Mouse (Mus musculus) layer of hippocampus, postnatal 36 days (tissue): Measurements from ENCODE around the gene Ugt1a5. TPM values are rescaled to one million over a fixed set of nuclear protein-coding genes. Genes with fewer than 3 reads are reported as not detected.
A peak's percentile ranks its signal among the peaks of the same experiment; 100 is the strongest.
"Not testable (repeated sequence)": the region's sequence is repeated elsewhere in the genome, so short reads cannot be mapped to it uniquely, and the experiment has no call there.

ENCODE experiments used
- DNase-seq, 2 experiments: peaks; one replicate each; pipeline ENCODE4 v3.0.0; 2022
- total RNA-seq, 2 experiments: library from RNA; stranded (reverse); gene quantifications; 2 replicates each; pipeline ENCODE4 v1.2.3; 2021

Ugt1a5 gene
- total RNA-seq, 2 experiments from 2014 or later: not detected

DNA sequence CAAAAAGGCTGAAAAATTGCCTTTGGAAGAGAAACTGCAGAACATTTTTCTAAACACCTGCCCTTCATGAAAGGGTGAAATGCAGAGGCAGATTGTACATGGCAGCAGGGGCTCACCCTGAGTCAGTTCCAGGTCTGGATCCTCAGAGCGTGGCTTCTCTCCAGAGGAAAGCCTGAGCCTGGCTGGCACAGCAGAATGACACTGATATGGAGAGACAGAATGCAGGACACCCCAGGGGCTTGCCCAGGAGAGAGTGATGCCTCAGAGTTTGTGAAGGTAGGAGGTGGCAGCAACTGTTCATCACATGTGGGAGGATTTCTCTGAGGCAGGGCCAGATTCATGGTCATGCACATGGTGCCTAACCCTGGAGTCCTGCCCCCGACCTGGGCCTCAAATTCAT is 34.2 kb downstream of the Ugt1a5 start:
- DNase-seq: no peak

DNA sequence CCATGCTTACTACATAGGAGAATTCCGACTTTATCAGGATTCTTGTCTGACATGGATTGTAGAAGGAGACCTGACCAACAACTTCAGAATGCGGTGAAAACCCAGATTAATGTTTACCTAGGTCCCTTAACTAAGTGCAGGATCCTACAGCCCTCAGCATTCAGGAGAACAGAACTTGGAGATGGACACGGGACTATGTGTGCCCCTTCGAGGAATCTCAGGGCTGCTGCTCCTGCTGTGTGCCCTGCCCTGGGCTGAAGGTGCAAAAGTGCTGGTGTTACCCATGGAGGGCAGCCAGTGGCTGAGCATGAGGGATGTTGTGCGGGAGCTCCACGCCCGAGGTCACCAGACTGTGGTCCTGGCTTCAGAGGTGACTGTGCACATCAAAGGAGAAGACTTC is 34.6 kb downstream of the Ugt1a5 start, which contains the start of gene Ugt1a2:
TSS of gene Ugt1a2 (plus strand) at position 146 of the 400 bp plus-strand sequence.
- no peak for DNase-seq

DNA sequence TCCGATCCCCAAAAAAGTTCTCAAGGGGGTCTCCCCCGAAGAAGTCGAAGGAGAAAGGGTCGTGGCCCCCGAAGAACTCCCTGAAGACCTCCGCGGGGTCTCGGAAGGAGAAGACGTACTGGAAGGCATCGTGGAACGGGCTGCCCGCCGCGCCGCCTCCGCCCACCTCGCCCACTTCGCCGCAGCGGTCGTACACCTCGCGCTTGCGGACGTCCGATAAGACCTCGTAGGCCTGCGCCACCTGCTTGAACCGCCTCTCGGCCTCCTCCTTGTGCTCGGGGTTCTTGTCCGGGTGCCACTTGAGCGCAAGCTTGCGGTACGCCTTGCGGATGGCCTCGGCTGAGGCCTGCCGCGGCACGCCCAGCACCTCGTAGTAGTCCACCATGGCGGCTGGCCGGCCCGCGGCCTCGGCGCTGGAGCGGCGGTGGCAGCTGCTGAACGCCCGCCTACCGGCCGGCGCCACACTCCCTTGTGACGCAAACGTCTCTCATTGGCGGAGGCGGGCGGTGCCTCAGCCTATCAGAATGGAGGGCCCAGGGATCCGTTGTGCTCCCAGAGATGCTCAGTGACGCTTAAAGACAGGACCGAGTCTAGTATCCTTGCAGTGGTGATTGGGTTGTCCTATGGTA is 39.6 kb downstream of the Ugt1a5 start, which contains the start of gene Dnajb3:
TSS of gene Dnajb3 (minus strand) at position 489 of the 629 bp plus-strand sequence.
- peak; percentile 86 to 88 for DNase-seq

DNA sequence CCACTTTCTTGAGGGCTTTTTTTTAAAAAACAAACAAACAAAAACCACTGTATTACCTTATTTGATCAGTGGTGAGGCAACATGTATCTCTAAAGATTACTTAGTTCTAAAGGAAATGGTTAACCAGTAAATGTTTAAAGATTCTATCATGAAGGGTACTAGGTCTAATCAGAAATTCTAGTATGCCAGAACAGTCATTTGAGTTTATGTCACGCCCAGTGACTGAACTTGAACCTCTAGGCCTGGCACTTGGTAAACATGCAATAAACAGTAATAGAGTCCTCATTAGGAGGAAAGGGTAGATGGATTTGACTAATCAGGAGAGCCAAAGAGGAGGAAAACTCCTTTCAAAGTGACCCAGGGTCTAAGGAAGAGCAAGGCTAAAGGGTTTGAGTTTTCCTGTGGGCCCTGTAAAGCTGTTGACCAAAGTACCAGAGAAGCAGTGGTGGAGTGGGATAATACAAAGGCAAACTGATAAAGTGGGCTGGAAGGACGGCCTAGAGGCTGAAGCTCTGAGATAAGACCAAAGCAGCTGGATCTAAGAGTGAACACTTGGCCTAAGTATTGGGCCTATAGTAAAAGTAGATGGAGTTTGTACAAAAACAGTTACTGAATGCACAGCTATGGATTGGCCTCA is 41.1 kb downstream of the Ugt1a5 start:
- DNase-seq: no peak

DNA sequence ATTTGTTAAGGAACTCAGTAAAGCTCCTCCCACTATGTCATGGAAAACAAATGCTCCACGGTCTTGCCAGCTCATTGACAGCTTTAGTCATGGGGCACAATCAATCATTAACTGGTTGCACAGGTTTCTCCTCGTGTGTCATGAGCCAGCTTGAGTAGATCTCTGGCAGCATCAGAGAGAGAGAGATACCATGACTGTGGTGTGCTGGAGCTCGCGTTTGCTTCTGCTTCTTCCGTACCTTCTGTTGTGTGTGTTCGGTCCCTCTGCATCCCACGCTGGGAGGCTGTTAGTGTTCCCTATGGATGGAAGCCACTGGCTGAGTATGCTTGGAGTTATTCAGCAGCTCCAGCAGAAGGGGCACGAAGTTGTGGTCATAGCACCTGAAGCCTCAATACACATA is 46.0 kb downstream of the Ugt1a5 start, which contains the start of gene Ugt1a1:
TSS of gene Ugt1a1 (plus strand) at position 148 of the 400 bp plus-strand sequence.
- no peak for DNase-seq

DNA sequence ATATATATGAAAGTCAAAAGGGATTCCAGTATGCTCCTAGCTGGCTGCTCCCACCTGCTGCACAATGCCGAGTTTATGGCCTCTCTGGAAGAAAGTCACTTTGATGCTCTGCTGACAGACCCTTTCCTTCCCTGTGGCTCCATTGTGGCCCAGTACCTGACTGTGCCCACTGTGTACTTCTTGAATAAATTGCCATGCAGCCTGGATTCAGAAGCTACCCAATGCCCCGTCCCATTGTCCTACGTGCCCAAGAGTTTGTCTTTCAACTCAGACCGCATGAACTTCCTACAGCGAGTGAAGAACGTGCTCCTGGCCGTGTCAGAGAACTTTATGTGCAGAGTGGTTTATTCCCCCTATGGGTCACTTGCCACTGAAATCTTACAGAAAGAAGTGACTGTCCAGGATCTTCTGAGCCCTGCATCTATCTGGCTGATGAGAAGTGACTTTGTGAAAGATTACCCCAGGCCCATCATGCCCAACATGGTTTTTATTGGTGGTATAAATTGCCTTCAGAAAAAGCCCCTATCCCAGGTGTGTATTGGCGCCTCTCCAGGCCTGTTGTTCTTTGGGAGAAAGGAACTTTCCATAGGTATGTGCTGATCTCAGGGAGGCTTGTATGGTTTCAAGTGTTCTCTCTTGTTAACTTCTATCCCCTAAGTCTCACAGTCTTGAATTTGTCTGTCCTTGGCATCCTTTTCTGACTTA is 46.7 kb downstream of the Ugt1a5 start:
- DNase-seq: no peak

DNA sequence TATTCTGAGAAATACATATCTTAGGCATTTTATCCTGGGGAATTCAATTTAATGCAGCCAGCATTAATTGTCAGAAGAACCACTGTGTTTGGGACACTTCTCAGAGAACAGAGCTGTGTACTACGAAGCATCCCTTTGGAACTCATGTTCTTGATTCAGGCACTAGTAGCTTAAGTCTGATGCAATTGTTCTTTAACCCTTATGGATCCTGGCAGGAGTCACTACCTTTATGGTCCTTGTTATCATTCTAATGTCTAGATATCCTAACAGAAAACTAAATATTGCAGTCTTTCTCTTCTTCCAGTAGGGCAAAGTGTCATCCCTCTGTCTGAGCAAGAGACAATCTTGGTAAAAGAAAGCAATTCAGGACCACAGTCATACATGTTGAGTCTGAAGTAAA is 47.2 kb downstream of the Ugt1a5 start:
- DNase-seq: no peak

DNA sequence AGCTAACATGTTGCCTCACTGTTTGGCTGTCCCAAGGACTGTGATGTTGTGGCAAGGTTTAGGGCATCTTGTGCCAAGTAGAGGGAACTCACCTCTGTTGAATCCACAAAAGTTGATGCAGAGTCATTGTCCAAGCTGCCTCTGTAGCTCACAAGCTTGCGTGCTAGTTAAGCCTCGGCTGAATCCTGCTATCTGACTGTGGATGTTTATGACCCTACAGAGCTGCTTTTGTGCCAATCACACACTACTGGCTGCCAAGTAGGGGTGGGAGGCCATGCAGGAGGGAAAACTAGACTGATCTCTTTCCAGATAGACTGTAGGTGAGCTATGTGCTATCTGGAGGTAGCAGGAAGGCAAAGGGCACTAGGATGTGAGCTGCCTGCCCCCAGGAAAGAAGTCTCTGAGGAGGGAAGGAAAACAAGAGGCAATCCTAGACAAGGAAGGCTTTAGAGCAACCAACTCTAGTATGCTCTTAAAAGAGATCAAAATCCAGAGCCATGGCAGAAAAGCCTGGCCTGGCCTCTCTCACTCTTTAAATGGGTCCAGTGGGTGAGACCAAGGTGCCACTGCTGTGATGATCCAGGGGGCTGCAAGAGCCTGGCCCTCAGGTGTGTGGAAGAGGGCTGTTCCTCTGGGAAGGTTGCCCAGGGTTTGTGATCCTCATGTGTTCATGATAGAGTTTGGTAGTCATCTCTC is 48.1 kb downstream of the Ugt1a5 start:
- no peak for DNase-seq

DNA sequence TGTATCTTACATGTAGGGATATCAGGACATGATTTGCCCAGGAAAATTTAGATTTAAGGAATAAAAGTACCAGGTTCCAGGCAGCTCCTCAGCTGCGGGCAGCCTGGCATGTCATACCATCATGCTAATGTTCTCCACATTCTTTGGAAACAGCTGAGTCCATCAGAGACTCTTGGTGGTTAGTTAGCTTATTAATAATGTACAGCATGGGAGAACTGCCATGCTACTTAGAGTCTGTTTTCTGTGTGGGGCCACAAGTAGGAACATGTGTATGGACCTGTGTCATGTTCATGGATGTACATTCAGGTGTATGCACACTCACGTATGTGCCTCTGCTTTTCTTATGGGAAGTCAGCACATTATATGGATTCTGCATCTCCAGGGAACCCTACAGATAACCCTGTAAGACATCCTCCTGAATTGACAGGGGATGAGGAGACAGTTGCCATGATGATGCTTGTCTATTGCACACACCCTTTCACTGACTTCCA is 48.7 kb downstream of the Ugt1a5 start:
- DNase-seq: no peak

DNA sequence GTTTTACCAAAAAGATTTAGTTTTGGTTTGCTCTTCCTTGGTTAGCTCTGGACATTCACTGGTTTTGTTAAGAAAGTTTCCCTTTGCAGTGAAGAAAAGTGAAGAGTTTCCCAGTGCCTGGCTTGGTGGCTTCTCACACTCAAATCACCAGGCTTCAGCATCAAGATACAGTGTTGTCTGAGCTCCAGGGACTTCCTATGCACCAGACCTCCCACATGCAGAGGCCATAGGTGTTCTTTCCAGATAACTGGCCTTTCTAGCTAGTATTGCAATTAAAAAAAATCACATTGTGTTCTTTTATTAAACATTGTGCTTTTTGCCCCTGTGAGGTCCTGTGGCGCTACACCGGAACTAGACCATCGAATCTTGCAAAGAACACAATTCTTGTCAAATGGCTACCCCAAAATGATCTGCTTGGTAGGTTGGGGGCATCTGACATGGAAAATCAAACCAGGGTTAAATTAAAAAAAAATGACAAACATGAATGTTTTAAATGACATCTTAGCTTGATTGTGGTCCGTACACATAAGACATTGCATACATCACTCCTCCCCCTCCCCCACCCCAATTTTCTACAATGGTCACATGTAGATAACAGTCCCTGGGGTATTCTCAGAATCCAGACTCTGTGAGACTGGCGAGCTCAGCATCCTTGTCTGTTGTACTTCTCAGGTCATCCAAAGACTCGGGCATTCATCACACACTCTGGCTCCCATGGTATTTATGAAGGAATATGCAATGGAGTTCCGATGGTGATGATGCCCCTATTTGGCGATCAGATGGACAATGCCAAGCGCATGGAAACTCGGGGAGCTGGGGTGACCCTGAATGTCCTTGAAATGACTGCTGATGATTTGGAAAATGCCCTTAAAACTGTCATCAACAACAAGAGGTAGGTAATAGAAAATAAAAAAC is 49.9 kb downstream of the Ugt1a5 start:
- DNase-seq: no peak

DNA sequence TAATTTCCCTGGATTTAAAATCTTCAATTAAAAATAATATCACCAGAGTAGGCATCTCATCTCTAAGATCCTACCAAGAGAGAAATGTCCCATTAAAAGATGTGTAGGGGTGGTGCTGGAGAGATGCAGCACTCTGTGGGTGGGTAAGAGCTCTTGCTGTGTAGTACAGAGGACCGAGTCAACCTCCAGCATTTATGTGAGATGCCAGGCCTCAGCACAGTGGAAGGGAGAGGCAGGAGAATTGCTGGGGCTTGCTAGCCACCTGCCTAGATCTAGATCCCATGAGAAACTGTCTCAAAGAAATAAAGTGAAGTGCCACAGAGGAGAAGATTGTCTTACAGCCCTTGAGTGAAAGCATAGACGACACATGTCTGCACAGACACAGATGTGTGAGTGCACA is 50.7 kb downstream of the Ugt1a5 start:
- DNase-seq: no peak

DNA sequence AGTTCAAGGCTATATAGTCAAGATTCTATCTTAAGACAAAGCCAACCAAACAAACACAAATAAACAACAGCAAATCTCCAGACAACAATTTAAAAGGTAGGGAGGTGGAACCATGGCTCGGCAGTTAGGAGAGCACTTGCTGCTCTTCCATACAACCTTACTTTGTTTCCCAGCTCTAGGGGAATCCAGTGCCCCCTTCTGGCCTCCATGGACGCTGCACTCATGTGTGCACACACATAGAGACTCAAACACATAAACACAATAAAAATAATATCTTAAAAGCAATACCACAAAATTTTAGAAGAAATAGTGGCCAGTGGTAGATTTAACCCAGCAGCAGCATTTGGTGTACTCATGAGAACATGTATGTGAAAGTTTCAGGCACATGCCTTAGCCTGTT is 51.3 kb downstream of the Ugt1a5 start:
- no peak for DNase-seq

DNA sequence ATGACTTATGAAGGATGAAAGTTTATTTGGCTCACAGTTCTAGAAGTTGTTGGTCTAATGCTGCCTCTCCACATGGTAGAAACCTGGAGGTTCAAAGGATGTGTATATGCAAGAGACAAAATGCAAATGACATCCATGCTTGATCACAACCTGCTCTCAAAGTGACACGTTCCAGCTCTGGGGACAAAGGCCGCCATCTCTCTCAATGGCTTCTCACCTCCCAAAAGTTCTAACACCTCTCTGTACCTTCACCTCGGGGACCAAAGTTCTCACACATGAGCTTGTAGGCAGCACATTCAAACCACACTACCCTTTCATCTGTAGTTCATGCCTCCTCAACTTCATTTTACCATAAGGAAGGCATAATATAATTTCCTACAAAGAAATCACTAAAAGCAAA is 51.8 kb downstream of the Ugt1a5 start:
- no peak for DNase-seq

DNA sequence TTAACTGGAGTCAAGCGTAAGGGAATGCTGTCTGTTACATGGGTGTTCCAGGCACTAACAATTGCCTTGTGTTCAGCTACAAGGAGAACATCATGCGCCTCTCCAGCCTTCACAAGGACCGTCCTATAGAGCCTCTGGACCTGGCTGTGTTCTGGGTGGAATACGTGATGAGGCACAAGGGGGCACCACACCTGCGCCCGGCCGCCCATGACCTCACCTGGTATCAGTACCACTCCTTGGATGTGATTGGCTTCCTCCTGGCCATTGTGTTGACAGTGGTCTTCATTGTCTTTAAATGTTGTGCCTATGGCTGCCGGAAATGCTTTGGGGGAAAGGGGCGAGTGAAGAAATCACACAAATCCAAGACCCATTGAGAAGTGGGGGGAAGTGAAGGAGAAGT is 52.2 kb downstream of the Ugt1a5 start:
- no peak for DNase-seq

DNA sequence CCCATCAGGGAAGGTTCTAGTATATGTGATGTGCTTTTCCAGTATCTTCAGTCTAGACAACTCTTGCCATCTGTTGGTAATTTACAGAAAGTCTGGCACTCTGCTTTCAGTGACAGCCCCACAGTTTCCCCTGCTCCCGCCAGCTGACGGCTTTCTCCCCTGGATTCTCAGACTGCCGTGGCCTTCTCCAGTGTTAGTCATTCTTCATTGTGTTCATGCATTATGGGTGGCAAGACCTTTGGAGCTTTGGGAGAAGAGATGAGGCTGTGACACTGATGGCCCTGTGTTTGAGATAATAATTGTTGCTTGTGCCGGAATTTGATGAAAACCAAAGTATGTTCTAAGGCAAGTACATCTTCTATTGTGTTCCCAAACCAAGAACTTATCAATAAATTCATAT is 52.8 kb downstream of the Ugt1a5 start:
- DNase-seq: no peak

DNA sequence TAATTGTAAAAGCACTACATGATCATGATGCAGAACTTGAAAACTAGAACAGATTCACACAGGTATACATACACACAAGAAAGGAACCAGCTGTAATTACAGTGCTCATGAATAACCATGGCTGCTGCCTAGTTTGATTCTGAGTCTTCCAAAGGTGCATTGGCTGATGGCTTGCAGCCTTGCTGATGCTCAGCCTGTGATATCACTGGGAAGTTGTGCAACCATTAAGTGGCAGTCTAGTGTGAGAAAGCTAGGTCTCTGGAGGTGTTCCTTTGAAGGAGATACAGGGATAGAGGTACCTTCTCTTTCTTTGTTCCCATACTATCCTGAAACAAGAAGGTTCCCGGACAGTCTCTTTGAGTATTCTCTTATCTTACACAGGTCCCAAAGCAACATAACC is 53.2 kb downstream of the Ugt1a5 start:
- no peak for DNase-seq

DNA sequence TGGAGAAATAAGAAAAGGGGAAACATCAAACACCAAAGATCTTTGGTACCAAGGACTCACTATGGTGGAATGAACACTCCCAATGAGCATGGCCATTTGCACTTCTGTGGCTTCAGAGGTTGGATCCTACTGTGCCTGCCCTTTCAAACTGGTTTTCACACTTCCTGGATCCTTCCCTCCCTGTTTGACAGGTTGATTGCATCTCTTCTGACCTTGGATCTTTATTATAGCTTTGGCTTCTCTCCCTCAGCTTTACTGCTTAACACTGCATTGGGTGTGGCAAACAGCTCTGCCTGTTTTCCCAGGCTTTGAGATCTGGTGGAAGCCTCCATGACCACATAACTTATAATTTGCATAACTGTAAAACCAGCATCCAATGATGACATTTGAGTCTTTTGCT is 54.5 kb downstream of the Ugt1a5 start:
- no peak for DNase-seq

DNA sequence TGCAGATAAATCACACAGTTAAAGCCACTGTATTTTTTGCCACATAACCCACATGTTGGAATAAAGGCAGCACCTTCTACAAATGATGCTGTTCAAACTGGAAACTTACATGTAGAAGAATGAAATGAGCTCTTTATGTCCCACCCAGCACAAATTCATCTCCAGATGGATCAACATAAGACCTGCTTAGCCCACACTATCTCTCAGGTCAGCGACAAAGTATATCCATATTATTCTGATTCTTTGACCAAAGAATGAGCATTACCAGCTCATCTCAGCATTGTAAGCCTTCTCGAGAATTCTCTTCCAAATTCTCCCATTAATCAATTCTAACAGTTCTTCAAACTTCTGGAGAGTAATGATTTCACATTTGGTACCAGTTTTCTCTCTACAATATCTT is 56.4 kb downstream of the Ugt1a5 start:
- no peak for DNase-seq

DNA sequence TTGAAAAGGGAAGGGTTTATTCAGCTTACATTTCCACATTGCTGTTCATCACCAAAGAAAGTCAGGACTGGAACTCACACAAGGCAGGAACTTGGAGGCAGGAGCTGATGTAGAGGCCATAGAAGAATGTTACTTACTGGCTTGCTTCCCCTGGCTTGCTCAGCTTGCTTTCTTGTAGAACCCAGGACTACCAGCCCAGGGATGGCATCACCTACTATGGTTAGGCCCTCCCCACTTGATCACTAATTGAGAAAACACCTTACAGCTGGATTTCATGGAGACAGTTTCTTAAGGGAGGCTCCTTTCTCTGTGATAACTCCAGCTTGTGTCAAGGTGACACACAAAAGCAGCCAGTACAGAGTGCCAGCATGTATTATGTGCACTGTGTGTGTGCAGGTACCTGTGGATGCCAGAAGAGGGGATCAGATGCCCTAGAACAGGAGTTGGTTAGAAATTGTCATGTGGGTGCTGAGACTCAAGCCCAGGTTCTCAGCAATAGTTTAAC is 57.3 kb downstream of the Ugt1a5 start:
- DNase-seq: not testable (repeated sequence)

DNA sequence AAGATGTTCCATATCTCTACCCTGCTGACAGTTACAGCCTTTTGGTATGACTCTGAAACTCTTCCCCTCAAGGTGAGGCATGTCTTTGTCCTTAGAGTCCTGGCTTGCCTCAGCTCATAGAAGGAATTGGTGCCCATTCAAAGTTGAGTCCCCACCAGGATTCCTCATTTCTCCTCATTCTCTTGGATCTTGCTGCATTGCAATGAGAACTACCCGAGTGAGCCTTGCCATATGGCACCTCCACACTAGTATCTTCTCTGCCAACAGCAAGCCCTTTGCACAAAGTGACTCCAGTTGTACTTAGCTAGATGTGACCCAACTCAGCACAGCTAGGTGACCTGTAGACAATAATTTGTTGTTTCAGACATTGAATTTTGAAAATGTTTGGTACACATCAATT is 57.8 kb downstream of the Ugt1a5 start:
- no peak for DNase-seq

DNA sequence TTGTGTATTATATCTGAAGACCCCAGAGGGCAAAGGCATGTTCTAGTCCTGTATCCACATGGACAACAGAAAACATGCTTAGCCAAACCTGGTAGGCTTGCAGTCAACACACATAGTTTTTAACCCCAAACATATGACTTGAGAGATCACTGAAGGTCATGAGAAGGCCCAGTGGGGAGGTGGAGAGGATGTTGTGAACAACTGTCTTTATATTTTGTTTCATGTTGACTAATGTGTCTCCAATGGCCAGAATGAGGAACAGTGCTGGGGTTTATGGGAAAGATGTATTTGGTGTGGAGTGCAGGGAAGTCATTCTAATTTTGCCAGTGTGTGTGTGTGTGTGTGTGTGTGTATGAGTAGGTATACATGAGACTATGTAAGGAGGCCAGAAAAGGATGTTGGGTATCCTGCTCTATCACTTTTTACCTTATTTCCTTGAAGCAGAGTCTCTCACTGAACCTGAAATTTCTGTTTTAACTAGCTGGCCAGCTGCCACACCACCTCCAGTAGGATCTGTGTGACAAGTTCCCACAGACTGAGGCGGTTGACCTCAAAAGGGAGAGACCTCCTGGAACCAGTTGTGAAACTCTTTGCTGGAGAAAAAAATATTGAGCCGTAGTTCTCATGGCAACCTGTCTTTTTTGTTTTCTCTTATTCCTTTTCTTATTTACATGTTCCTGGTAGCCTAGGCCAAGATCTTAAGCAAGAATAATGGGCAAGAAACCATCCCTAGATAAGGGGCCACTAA is 58.4 kb downstream of the Ugt1a5 start:
- no peak for DNase-seq
